Mouse (Mus musculus) heart, postnatal 0 days (tissue): Measurements from ENCODE around the gene Foxn3.

Experiments used
- CTCF ChIP-seq: IDR thresholded peaks from 2 replicates; pipeline ENCODE4 v1.5.1; 2016; ENCODE audit warnings: antibody characterized with exemption, control low read depth, low read depth
- EP300 ChIP-seq: IDR thresholded peaks from 2 replicates; pipeline ENCODE4 v1.6.1; 2016; ENCODE audit warnings: antibody characterized with exemption, low read depth

GRCm38 (mm10) chr12:99348940-99349649, 214.3 kb downstream of the Foxn3 start:
- TF ChIP-seq CTCF (no peak), EP300 (no peak)
